Comparison of ENCODE assay signal across 8 mouse cellular contexts in the genomic region with DNA sequence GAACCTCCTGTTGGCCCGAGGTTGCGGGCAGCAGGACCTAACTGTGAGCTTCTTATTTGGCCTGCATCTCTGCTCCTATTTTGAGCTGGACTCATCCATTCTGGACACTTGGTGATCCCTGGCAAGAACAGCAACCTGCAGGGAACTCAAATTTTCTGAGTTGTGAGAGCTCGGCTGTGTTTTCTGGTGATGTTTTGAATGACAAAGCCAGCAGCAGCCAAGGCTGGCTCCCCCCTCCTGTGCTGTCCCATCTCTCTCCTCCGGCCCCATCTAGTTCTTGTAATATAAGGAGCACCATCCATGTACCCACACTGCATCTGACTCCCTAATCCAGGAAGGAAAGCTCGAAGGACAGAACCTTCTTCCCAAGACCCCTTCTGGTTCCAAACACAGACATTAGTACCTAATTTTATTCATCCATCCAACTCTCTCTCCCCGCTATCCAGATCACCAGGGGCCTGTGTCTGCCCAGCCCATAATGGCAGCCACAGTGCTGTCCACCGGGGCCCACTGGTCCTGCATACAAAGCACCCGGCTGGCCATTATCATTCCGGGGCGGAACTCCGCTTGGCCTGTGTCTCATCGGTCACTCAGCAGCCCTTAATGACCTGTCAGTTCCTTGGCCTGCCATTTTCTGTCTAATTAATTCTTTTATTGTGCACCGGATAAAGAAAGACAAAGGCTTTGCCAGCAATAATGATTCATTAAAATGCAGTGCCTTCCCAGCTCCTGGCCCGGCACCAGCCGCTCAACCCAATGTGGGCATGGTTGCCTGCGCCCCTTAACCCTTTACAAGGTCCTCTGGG. TPM values are rescaled to one million over a fixed set of nuclear protein-coding genes. Genes with fewer than 3 reads are reported as not detected.
A peak's percentile ranks its signal among the peaks of the same experiment; 100 is the strongest.
DNase-seq lines count a peak whose midpoint lies in the region; ATAC-seq and TF ChIP-seq lines count a peak whose summit lies in the region.

No protein-coding gene starts in this region.

- H3K27me3 ChIP-seq in hindbrain, embryonic 14.5 days (ENCODE audit: control insufficient read depth, insufficient read depth, low read length), result no peaks in the 10 kb centered on the region
- no peaks in the 10 kb centered on the region for H3K27me3 ChIP-seq in midbrain, embryonic 14.5 days (ENCODE audit: control insufficient read depth, insufficient read depth, low read length)
- H3K27me3 ChIP-seq in kidney, adult 2 months (replicated peaks; ENCODE audit: control insufficient read depth, insufficient read depth, low read length), result no peaks in the 10 kb centered on the region

- DNase-seq in MN1 (ENCODE audit: low spot score), result peak; percentile 78
- peak; percentile 76 for DNase-seq in embryo, embryonic 11 days
- DNase-seq in hindbrain, embryonic 14.5 days (ENCODE audit: low spot score), result peak; percentile 72
- DNase-seq in midbrain, embryonic 14.5 days, result peak; percentile 74
- no peak for DNase-seq in thymus, postnatal 10 days (ENCODE audit: low spot score in 2 of 2)
- DNase-seq in kidney, adult 9 months, result no peak
- DNase-seq in kidney, adult 2 months, result no peak
- no peak for DNase-seq in urinary bladder, postnatal 25 days (ENCODE audit: low spot score)

- no peak for TF ChIP-seq POLR2A in kidney, adult 2 months (IDR thresholded peaks at IDR 0.05; ENCODE audit: low read depth, low read length)

- H3K9ac ChIP-seq in hindbrain, embryonic 14.5 days, result peak overlapping the region; percentile 39; the same call in 1 of the 2 replicates
- no peak overlapping the region for H3K9ac ChIP-seq in midbrain, embryonic 14.5 days (replicated peaks; ENCODE audit: low read length)

- H3K36me3 ChIP-seq in hindbrain, embryonic 14.5 days (replicated peaks; ENCODE audit: control insufficient read depth, insufficient read depth), result no peaks in the 10 kb centered on the region
- H3K36me3 ChIP-seq in midbrain, embryonic 14.5 days (ENCODE audit: control insufficient read depth, insufficient read depth, low read length), result no peaks in the 10 kb centered on the region
- no peaks in the 10 kb centered on the region for H3K36me3 ChIP-seq in kidney, adult 2 months (ENCODE audit: control insufficient read depth, insufficient read depth, low read length)

- 16% methylated on average over 16 of the region's 16 CpGs for WGBS in hindbrain, embryonic 14.5 days
- 16% methylated on average over 16 of the region's 16 CpGs for WGBS in midbrain, embryonic 14.5 days
- WGBS in kidney, adult 2 months, result 74% methylated on average over 16 of the region's 16 CpGs

- H3K9me3 ChIP-seq in hindbrain, embryonic 14.5 days (ENCODE audit: control insufficient read depth, low read length), result no peaks in the 10 kb centered on the region
- no peaks in the 10 kb centered on the region for H3K9me3 ChIP-seq in midbrain, embryonic 14.5 days (ENCODE audit: control insufficient read depth, low read length)

- H3K27ac ChIP-seq in hindbrain, embryonic 14.5 days, result peak overlapping the region; percentile 81
- peak overlapping the region; percentile 77 for H3K27ac ChIP-seq in midbrain, embryonic 14.5 days (replicated peaks; ENCODE audit: low read depth, low read length)
- H3K27ac ChIP-seq in kidney, adult 2 months (ENCODE audit: insufficient read depth, low read depth, low read length), result no peak overlapping the region

- H3K4me3 ChIP-seq in hindbrain, embryonic 14.5 days (replicated peaks; ENCODE audit: low read length), result no peak overlapping the region
- no peak overlapping the region for H3K4me3 ChIP-seq in midbrain, embryonic 14.5 days (replicated peaks; ENCODE audit: low read depth, low read length)
- H3K4me3 ChIP-seq in kidney, adult 2 months (ENCODE audit: insufficient read depth, low read depth, low read length), result no peak overlapping the region

- TF ChIP-seq CTCF in kidney, adult 2 months (conservative IDR thresholded peaks at IDR 0.05; ENCODE audit: insufficient read depth, insufficient read length, low read depth, low read length), result no peak

- ATAC-seq in hindbrain, embryonic 14.5 days (ENCODE audit: low FRiP score), result peak; percentile 83; the same call in 1 of the 2 replicates
- ATAC-seq in midbrain, embryonic 14.5 days (ENCODE audit: low FRiP score, low TSS enrichment), result peak; percentile 80

- H3K4me1 ChIP-seq in hindbrain, embryonic 14.5 days (replicated peaks; ENCODE audit: control insufficient read depth, insufficient read depth, low read length), result peaks cover 44% of the 10 kb centered on the region
- peaks cover 32% of the 10 kb centered on the region for H3K4me1 ChIP-seq in midbrain, embryonic 14.5 days (ENCODE audit: control insufficient read depth, insufficient read depth, low read length)
- H3K4me1 ChIP-seq in kidney, adult 2 months (ENCODE audit: control insufficient read depth, insufficient read depth, low read length), result no peaks in the 10 kb centered on the region

- no peak overlapping the region for H3K4me2 ChIP-seq in hindbrain, embryonic 14.5 days (replicated peaks)
- no peak overlapping the region for H3K4me2 ChIP-seq in midbrain, embryonic 14.5 days (ENCODE audit: low read length)

RNA-seq across cellular contexts. Expression of gene Sox8, which starts 9.1 kb away (rescaled TPM):
- 18.5 and 20.1 TPM in 2 replicates for polyA plus RNA-seq in hindbrain, embryonic 14.5 days (2014; fragmentation: Nextera tagmentation; extraction: Ambion mirVana)
- 8.0 and 13.5 TPM in 2 replicates for polyA plus RNA-seq in midbrain, embryonic 14.5 days (2014; fragmentation: Nextera tagmentation; extraction: Ambion mirVana)
- 0.70 and 0.76 TPM in 2 replicates for polyA plus RNA-seq in kidney, adult 2 months (2012; rRNA removed)

RNA-seq across cellular contexts. Expression of gene Lmf1, which starts 17.5 kb away (rescaled TPM):
- 22.4 and 24.9 TPM in 2 replicates for polyA plus RNA-seq in hindbrain, embryonic 14.5 days (2014; fragmentation: Nextera tagmentation; extraction: Ambion mirVana)
- polyA plus RNA-seq in midbrain, embryonic 14.5 days (2014; fragmentation: Nextera tagmentation; extraction: Ambion mirVana), result 19.5 and 20.8 TPM in 2 replicates
- polyA plus RNA-seq in kidney, adult 2 months (2012; rRNA removed), result 31.6 and 35.4 TPM in 2 replicates

Comparison
In these comparisons a context has a peak if more than half of its experiments do, and no peak if none do; other contexts are left out.
1. DNase-seq: peak in MN1 (single experiment), embryo, embryonic 11 days (single experiment), hindbrain, embryonic 14.5 days (single experiment) and midbrain, embryonic 14.5 days (single experiment); none in thymus, postnatal 10 days (0 of 2), kidney, adult 9 months (single experiment), kidney, adult 2 months (single experiment) and urinary bladder, postnatal 25 days (single experiment).